Mouse (Mus musculus) kidney, embryonic 15.5 days (tissue): ENCODE data around the gene Coq10a. TPM values are rescaled to one million over a fixed set of nuclear protein-coding genes. Genes with fewer than 3 reads are reported as not detected.

Source experiments
- ATAC-seq: fragments of 200-750 bp; cut with Nextera tagmentation; replicated peaks from 2 replicates; pipeline ENCODE4 v1.8.0; 2017; ENCODE audit warnings: moderate TSS enrichment; ENCODE audit not compliant: low FRiP score
- H3K27ac ChIP-seq: fragments of 300-500 bp; sonication (generic); 2 replicates; pipeline ENCODE4 v1.5.1; 2015; ENCODE audit warnings: mild to moderate bottlenecking, inconsistent platforms
- H3K27me3 ChIP-seq: fragments of 300-500 bp; sonication (generic); 2 replicates; pipeline ENCODE4 v1.6.1; 2015; ENCODE audit warnings: inconsistent platforms
- H3K36me3 ChIP-seq: fragments of 300-500 bp; sonication (generic); 2 replicates; pipeline ENCODE4 v1.6.1; 2015; ENCODE audit warnings: inconsistent platforms
- H3K4me1 ChIP-seq: fragments of 300-500 bp; sonication (generic); 2 replicates; pipeline ENCODE4 v1.6.1; 2015; ENCODE audit warnings: inconsistent platforms
- H3K4me2 ChIP-seq: fragments of 300-500 bp; sonication (generic); 2 replicates; pipeline ENCODE4 v1.6.1; 2015; ENCODE audit warnings: moderate library complexity, mild to moderate bottlenecking, inconsistent platforms
- H3K4me3 ChIP-seq: fragments of 300-500 bp; sonication (generic); replicated peaks from 2 replicates; pipeline ENCODE4 v1.5.1; 2015; ENCODE audit warnings: mild to moderate bottlenecking, inconsistent platforms
- H3K9ac ChIP-seq: fragments of 300-500 bp; sonication (generic); 2 replicates; pipeline ENCODE4 v1.6.1; 2015; ENCODE audit warnings: mild to moderate bottlenecking, inconsistent platforms
- H3K9me3 ChIP-seq: fragments of 300-500 bp; sonication (generic); replicated peaks from 2 replicates; pipeline ENCODE4 v1.6.1; 2016; ENCODE audit warnings: inconsistent platforms
- WGBS: fragments of 180-500 bp; shearing (Covaris S2); methylation state at CpG from one replicate; pipeline ENCODE4 v1.1.7; 2015; ENCODE audit warnings: mixed read lengths; 5-methylcytosine and 5-hydroxymethylcytosine counted together
- polyA plus RNA-seq: library from polyadenylated mRNA; unstranded; fragments of >200 nt; fragmentation: Nextera tagmentation; extraction: Ambion mirVana; gene quantifications from 2 replicates; pipeline ENCODE4 v1.2.1, GENCODE M21; 2015

Gene Coq10a
- polyA plus RNA-seq, 1 experiment from 2014 or later = 13.7 TPM

GRCm38 (mm10) chr10:128370021-128370420 lies 1.2 kb upstream of the Coq10a start:
- 59% methylated on average over 5 of the region's 6 CpGs for WGBS
- no peaks in the 10 kb centered on the region for H3K27me3 ChIP-seq
- no peak overlapping the region for H3K4me2 ChIP-seq
- H3K9ac ChIP-seq = no peak overlapping the region
- no peaks in the 10 kb centered on the region for H3K9me3 ChIP-seq
- H3K36me3 ChIP-seq = peaks cover 10% of the 10 kb centered on the region
- no peak overlapping the region for H3K4me3 ChIP-seq
- ATAC-seq = no peak
- peaks cover 18% of the 10 kb centered on the region for H3K4me1 ChIP-seq
- H3K27ac ChIP-seq = no peak overlapping the region

GRCm38 (mm10) chr10:128369599-128369998 lies 802 bp upstream of the Coq10a start:
- Histone ChIP-seq H3K4me1 (peaks cover 18% of the 10 kb centered on the region), H3K4me3 (peak overlapping the region; percentile 73), H3K27me3 (no peaks in the 10 kb centered on the region), H3K9ac (peak overlapping the region; percentile 61; the same call in 1 of the 2 replicates), H3K4me2 (peak overlapping the region; percentile 88), H3K9me3 (no peaks in the 10 kb centered on the region), H3K36me3 (peaks cover 14% of the 10 kb centered on the region), H3K27ac (peak overlapping the region; percentile 92)
- 81% methylated on average over 6 of the region's 6 CpGs for WGBS
- ATAC-seq = no peak

DNA sequence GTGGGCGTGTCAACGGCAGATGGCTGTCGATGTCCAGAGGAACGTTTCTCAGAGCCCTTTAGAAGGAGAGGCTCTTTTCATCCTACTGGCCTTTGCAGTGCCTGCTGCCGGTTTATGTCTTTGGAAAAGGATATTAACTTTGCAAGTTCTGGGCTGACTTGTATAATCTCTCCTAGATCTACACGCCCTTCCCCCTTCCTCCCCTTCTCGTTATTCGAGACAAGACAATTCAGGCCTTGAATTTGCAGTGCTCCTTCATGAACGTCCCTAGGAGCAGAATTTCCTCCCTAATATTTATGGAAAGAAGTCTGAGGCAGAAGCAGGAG lies 384 bp upstream of the Coq10a start:
- Histone ChIP-seq H3K4me3 (peak overlapping the region; percentile 73), H3K9me3 (no peaks in the 10 kb centered on the region), H3K27me3 (no peaks in the 10 kb centered on the region), H3K36me3 (peaks cover 18% of the 10 kb centered on the region), H3K4me1 (peaks cover 18% of the 10 kb centered on the region), H3K4me2 (peak overlapping the region; percentile 88), H3K9ac (peak overlapping the region; percentile 61), H3K27ac (peak overlapping the region; percentile 92)
- no peak for ATAC-seq
- 3% methylated on average over 9 of the region's 9 CpGs for WGBS

- Histone ChIP-seq H3K27me3 (no peaks in the 10 kb centered on the region), H3K4me2 (peak overlapping the region; percentile 88), H3K9me3 (no peaks in the 10 kb centered on the region), H3K4me1 (peaks cover 18% of the 10 kb centered on the region), H3K9ac (peak overlapping the region; percentile 61), H3K36me3 (peaks cover 30% of the 10 kb centered on the region), H3K27ac (peak overlapping the region; percentile 92), H3K4me3 (peak overlapping the region; percentile 73)
- 20% methylated on average over 19 of the region's 19 CpGs for WGBS
- ATAC-seq = no peak
These were observed 847 bp downstream of the Coq10a start for GRCm38 (mm10) chr10:128367899-128368401.

GRCm38 (mm10) chr10:128362568-128362967 lies 6.2 kb downstream of the Coq10a start:
- Histone ChIP-seq H3K27ac (no peak overlapping the region), H3K4me2 (no peak overlapping the region), H3K9me3 (no peaks in the 10 kb centered on the region), H3K36me3 (peaks cover 84% of the 10 kb centered on the region), H3K4me3 (no peak overlapping the region), H3K27me3 (no peaks in the 10 kb centered on the region), H3K9ac (no peak overlapping the region), H3K4me1 (peaks cover 2% of the 10 kb centered on the region)
- WGBS = 49% methylated on average over 3 of the region's 3 CpGs
- ATAC-seq = 0 out of 2 replicates have a peak, but pooled peaks have one; percentile 19

DNA sequence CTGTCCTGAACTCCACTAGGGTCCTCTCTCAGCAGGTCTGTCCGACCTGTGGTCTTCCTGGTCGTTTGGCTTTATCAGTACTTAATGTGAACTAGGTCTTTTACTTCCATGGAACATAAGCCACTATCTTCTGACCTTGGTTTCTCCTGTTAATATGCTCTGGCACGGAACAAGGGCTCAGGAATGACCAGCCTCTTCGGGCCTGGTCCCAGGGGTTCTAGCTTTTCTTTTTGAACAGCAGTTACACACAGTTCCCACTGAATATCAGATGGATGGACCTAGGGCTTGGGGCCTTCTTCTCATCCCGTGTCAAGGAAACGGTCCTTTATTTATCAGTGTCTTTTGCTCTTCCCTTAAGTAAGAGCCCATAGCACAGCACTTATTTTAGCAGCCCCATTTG lies 7.0 kb downstream of the Coq10a start:
- Histone ChIP-seq H3K9ac (no peak overlapping the region), H3K4me3 (no peak overlapping the region), H3K27me3 (no peaks in the 10 kb centered on the region), H3K9me3 (no peaks in the 10 kb centered on the region), H3K36me3 (peaks cover 91% of the 10 kb centered on the region), H3K27ac (no peak overlapping the region), H3K4me2 (no peak overlapping the region), H3K4me1 (no peaks in the 10 kb centered on the region)
- ATAC-seq = no peak
- 87% methylated on average over 6 of the region's 6 CpGs for WGBS

DNA sequence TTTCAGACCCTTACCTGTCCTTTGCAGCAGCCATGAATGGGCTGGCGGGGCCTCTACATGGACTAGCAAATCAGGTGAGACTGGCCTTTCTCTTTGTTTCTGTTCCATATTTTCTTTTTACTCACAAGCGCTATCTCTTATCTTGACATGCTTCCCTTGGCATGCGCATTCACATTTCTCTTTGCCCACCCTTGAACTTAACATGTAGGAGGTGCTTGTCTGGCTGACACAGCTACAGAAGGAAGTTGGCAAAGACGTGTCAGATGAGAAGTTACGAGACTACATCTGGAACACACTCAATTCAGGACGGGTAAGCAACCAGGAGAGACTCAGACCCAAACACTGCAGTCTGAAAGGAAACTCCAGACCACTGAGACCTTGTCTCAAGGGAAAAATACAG lies 9.6 kb downstream of the Coq10a start:
- Histone ChIP-seq H3K27me3 (no peaks in the 10 kb centered on the region), H3K27ac (no peak overlapping the region), H3K4me2 (no peak overlapping the region), H3K4me3 (no peak overlapping the region), H3K4me1 (no peaks in the 10 kb centered on the region), H3K9me3 (no peaks in the 10 kb centered on the region), H3K36me3 (peaks cover 97% of the 10 kb centered on the region), H3K9ac (no peak overlapping the region)
- WGBS = 89% methylated on average over 6 of the region's 6 CpGs
- ATAC-seq = no peak

DNA sequence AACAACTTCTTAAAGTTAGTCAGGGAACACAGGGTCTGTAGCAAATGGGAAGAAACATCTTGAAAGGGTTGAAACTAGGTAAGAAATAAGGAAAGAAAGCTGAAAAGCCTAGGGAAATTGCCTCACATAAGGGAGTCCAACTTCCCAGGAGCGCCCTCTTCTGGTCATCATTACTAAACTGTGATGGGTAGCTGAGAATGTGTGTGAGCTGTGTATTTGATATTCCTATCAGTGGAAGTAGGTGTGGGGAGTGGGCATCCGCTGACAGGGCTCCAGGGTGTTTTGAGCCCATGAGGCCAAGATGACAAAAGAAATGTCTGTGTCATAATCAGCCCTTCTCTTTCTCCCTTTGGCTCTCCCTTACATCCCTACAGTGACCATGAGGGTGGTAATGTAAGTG lies 10.0 kb downstream of the Coq10a start:
- H3K27me3 ChIP-seq = no peaks in the 10 kb centered on the region
- H3K36me3 ChIP-seq = peaks cover 98% of the 10 kb centered on the region
- H3K4me1 ChIP-seq = no peaks in the 10 kb centered on the region

DNA sequence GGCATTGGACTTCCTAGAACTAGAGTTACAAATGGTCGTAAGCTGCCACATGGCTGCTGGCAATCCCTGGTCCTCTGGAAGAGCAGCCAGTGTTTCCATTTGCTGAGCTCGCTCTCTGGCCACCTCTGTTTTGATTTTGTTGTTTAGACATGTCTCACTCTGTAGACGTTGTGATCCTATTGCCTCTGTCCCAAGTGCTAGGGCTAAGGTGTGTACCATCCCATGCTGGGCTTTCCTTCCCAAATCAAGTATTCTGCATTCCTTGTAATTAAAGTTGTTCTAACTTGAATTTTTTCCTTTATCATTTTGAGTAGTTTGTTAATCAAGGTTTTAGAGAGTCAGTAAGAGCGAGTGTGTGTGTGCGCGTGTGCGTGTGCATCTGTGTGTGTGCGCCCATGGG lies 21.3 kb downstream of the Coq10a start:
- H3K4me3 ChIP-seq = no peak overlapping the region
- no peaks in the 10 kb centered on the region for H3K27me3 ChIP-seq
- H3K9ac ChIP-seq = no peak overlapping the region
- WGBS = 86% methylated on average over 8 of the region's 8 CpGs
- H3K9me3 ChIP-seq = no peaks in the 10 kb centered on the region
- no peak for ATAC-seq
- H3K4me1 ChIP-seq = peaks cover 16% of the 10 kb centered on the region
- H3K27ac ChIP-seq = no peak overlapping the region
- H3K4me2 ChIP-seq = no peak overlapping the region
- H3K36me3 ChIP-seq = peaks cover 37% of the 10 kb centered on the region

More for the DNA sequence above, 10.0 kb downstream of the Coq10a start:
- WGBS = 51% methylated on average over 2 of the region's 2 CpGs
- no peak overlapping the region for H3K4me2 ChIP-seq
- H3K27ac ChIP-seq = no peak overlapping the region
- ATAC-seq = no peak
- no peak overlapping the region for H3K4me3 ChIP-seq
- H3K9ac ChIP-seq = no peak overlapping the region
- no peaks in the 10 kb centered on the region for H3K9me3 ChIP-seq

DNA sequence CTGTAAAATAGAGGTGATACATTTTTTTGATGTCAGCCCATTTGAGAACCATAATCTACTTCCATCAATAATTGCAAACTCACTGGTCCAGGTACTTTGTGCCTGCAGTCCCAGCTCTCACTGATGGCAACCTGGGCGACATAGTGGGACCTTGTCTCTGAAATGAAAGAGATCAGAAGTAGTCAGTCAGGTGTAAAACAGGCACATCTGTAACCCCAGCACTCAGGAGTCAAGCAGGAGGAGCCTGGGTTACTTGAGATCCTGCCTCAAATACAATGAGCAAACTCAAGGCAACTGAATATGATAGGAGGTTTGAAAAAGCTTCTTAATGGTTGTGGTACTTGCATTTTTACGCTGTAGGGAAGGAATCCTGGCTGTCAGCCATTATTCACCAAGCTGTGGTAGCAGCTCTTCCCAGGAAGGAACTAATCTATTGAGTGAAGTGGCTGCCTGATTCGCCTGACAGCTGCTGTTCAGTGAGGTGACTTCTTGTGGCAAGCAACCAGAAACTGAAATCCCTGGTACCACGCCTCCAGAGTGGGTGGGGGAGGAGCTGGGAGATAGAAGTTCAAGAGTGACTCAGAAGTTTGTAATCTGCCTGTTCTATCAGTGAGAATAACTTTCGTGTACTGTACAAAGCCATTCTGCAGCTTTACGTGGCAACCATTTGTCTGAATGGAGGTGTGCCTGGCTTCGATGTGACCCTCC lies 24.1 kb downstream of the Coq10a start:
- peak overlapping the region; percentile 83 for H3K27ac ChIP-seq
- no peaks in the 10 kb centered on the region for H3K27me3 ChIP-seq
- 33% methylated on average over 7 of the region's 7 CpGs for WGBS
- no peak overlapping the region for H3K9ac ChIP-seq
- H3K9me3 ChIP-seq = no peaks in the 10 kb centered on the region
- peaks cover 15% of the 10 kb centered on the region for H3K36me3 ChIP-seq
- peak; percentile 49; the same call in 1 of the 2 replicates for ATAC-seq
- H3K4me1 ChIP-seq = peaks cover 23% of the 10 kb centered on the region
- no peak overlapping the region for H3K4me3 ChIP-seq
- H3K4me2 ChIP-seq = peak overlapping the region; percentile 14

- peaks cover 35% of the 10 kb centered on the region for H3K4me1 ChIP-seq
- H3K27me3 ChIP-seq = no peaks in the 10 kb centered on the region
- H3K9me3 ChIP-seq = no peaks in the 10 kb centered on the region
- H3K4me3 ChIP-seq = no peak overlapping the region
- peaks cover 14% of the 10 kb centered on the region for H3K36me3 ChIP-seq
- ATAC-seq = no peak
- no peak overlapping the region for H3K27ac ChIP-seq
- H3K9ac ChIP-seq = no peak overlapping the region
- 92% methylated on average over 1 of the region's 1 CpGs for WGBS
- no peak overlapping the region for H3K4me2 ChIP-seq
These were observed 25.4 kb downstream of the Coq10a start for GRCm38 (mm10) chr10:128343436-128343835.

- 79% methylated on average over 2 of the region's 2 CpGs for WGBS
- Histone ChIP-seq H3K4me3 (no peak overlapping the region), H3K36me3 (peaks cover 11% of the 10 kb centered on the region), H3K9ac (no peak overlapping the region), H3K4me1 (peaks cover 52% of the 10 kb centered on the region), H3K27me3 (no peaks in the 10 kb centered on the region), H3K9me3 (no peaks in the 10 kb centered on the region), H3K27ac (no peak overlapping the region), H3K4me2 (no peak overlapping the region)
- no peak for ATAC-seq
These were observed 28.5 kb downstream of the Coq10a start for GRCm38 (mm10) chr10:128340257-128340656.
